In genomic region chr13:54701243-54701642, GRCm38 (mm10) we compare ENCODE assay signal across 16 mouse cellular contexts. TPM values are rescaled to one million over a fixed set of nuclear protein-coding genes. Genes with fewer than 3 reads are reported as not detected.
DNase-seq lines count a peak whose midpoint lies in the region; ATAC-seq and TF ChIP-seq lines count a peak whose summit lies in the region.
"Had no signal": no experiment of that assay in that cellular context is flagged by ENCODE, and none has a peak within 500 bp of the region (broad histone marks: within the 10 kb centered on the region; RNA-seq: fewer than 3 reads in every experiment).

TSS of gene Cdhr2 (plus strand) at chr13:54701461.

- peak within 1 kb of the TSS; percentile 38 for H3K4me2 ChIP-seq in intestine, embryonic 14.5 days (ENCODE audit: low read length)
- peak within 1 kb of the TSS; percentile 59 for H3K4me2 ChIP-seq in liver, postnatal 0 days (ENCODE audit: low read depth, low read length)
- H3K4me2 ChIP-seq: lung, embryonic 15.5 days; midbrain, embryonic 11.5 days had no signal

- TF ChIP-seq EP300 in liver, postnatal 0 days (IDR thresholded peaks at IDR 0.05; ENCODE audit: low read depth), result no peak

- H3K27ac ChIP-seq in intestine, embryonic 14.5 days (ENCODE audit: low read depth), result peak within 1 kb of the TSS; percentile 7; the same call in 1 of the 2 replicates
- no peak within 1 kb of the TSS; the same call in 1 of the 2 replicates for H3K27ac ChIP-seq in liver, postnatal 0 days (ENCODE audit: low read depth)
- H3K27ac ChIP-seq: forebrain, embryonic 10.5 days; heart, adult 2 months; left cerebral cortex, adult 2 months; lung, embryonic 15.5 days had no signal

- no peaks in the 10 kb centered on the region for H3K9me3 ChIP-seq in intestine, embryonic 14.5 days (ENCODE audit: control insufficient read depth, low read length)
- H3K9me3 ChIP-seq in liver, postnatal 0 days (ENCODE audit: low read length), result no peaks in the 10 kb centered on the region
- H3K9me3 ChIP-seq: forebrain, embryonic 10.5 days; lung, embryonic 15.5 days had no signal

- no peaks in the 10 kb centered on the region for H3K27me3 ChIP-seq in intestine, embryonic 14.5 days (replicated peaks; ENCODE audit: control insufficient read depth, insufficient read depth, low read length)
- H3K27me3 ChIP-seq in liver, postnatal 0 days (ENCODE audit: insufficient read depth, low read length), result no peaks in the 10 kb centered on the region
- H3K27me3 ChIP-seq: lung, embryonic 15.5 days had no signal

- peak within 1 kb of the TSS; percentile 8; the same call in 1 of the 2 replicates for H3K4me3 ChIP-seq in intestine, embryonic 14.5 days (ENCODE audit: low read depth, low read length)
- peak within 1 kb of the TSS; percentile 37 for H3K4me3 ChIP-seq in liver, postnatal 0 days (ENCODE audit: low read depth, low read length)
- H3K4me3 ChIP-seq: forebrain, embryonic 10.5 days; heart, adult 2 months; left cerebral cortex, adult 2 months; lung, embryonic 15.5 days had no signal

- no peak for TF ChIP-seq CTCF in liver, postnatal 0 days (IDR thresholded peaks at IDR 0.05; ENCODE audit: low read depth)

- H3K9ac ChIP-seq in intestine, embryonic 14.5 days (ENCODE audit: low read length), result no peak within 1 kb of the TSS
- H3K9ac ChIP-seq in liver, postnatal 0 days (replicated peaks), result no peak within 1 kb of the TSS; the same call in none of the 2 replicates
- H3K9ac ChIP-seq: lung, embryonic 15.5 days had no signal

- 42% methylated on average over 5 of the region's 5 CpGs for WGBS in intestine, embryonic 14.5 days
- 54% methylated on average over 5 of the region's 5 CpGs for WGBS in liver, postnatal 0 days (ENCODE audit: insufficient replicate concordance)

- no peaks in the 10 kb centered on the region for H3K36me3 ChIP-seq in intestine, embryonic 14.5 days (ENCODE audit: control insufficient read depth, insufficient read depth, low read length)
- no peaks in the 10 kb centered on the region for H3K36me3 ChIP-seq in liver, postnatal 0 days (replicated peaks; ENCODE audit: insufficient read depth, low read length)
- H3K36me3 ChIP-seq: forebrain, embryonic 10.5 days; lung, embryonic 15.5 days had no signal

- DNase-seq in intestine, embryonic 14.5 days (ENCODE audit: low spot score), result no peak
- DNase-seq in kidney, adult 18-20 months, result peak; percentile 78
- DNase-seq in kidney, postnatal 36 days, result peak; percentile 81 to 82
- peak; percentile 60 for DNase-seq in liver, postnatal 0 days
- no peak for DNase-seq in ovary, postnatal 36 days (ENCODE audit: low spot score)
- DNase-seq in cerebellum, postnatal 4 days (ENCODE audit: low spot score in 2 of 2), result no peak
- no peak for DNase-seq in c-Kit-positive CD71-positive TER-119-positive erythroid progenitor cells, embryonic 14.5 days (ENCODE audit: low spot score)
- DNase-seq: cerebellum, adult 18-20 months; embryo, embryonic 11 days; heart, adult 2 months; heart, postnatal 36 days; thymus, adult 18-20 months had no signal

- ATAC-seq in intestine, embryonic 14.5 days (replicated peaks; ENCODE audit: low FRiP score, low TSS enrichment, low read depth), result peak; percentile 86
- ATAC-seq in liver, postnatal 0 days, result peak; percentile 86

- H3K4me1 ChIP-seq in intestine, embryonic 14.5 days (replicated peaks; ENCODE audit: control insufficient read depth, insufficient read depth, low read length), result no peaks in the 10 kb centered on the region; the same call in 1 of the 2 replicates
- H3K4me1 ChIP-seq in liver, postnatal 0 days (ENCODE audit: insufficient read depth), result peaks cover 19% of the 10 kb centered on the region
- H3K4me1 ChIP-seq: forebrain, embryonic 10.5 days; lung, embryonic 15.5 days had no signal

RNA-seq across cellular contexts. Expression of gene Cdhr2, which starts in this region (rescaled TPM):
- polyA plus RNA-seq in intestine, embryonic 14.5 days (2014; fragmentation: Nextera tagmentation; extraction: Ambion mirVana), result 8.9 and 11.8 TPM in 2 replicates
- 7.0 TPM in 2 replicates for polyA plus RNA-seq in liver, postnatal 0 days (2015; fragmentation: Nextera tagmentation; extraction: Ambion mirVana)
- polyA plus RNA-seq: midbrain, embryonic 11.5 days had no signal

Comparison
In these comparisons a context has a peak if more than half of its experiments do, and no peak if none do; other contexts are left out.
1. DNase-seq: peak in kidney, adult 18-20 months (single experiment), kidney, postnatal 36 days (2 of 2) and liver, postnatal 0 days (single experiment); none in intestine, embryonic 14.5 days (single experiment), ovary, postnatal 36 days (single experiment), cerebellum, postnatal 4 days (0 of 2) and c-Kit-positive CD71-positive TER-119-positive erythroid progenitor cells, embryonic 14.5 days (single experiment).